Mouse (Mus musculus) stomach, postnatal 0 days (tissue): ENCODE measurements around the gene Gsg1.

Experiments
- CTCF ChIP-seq: IDR thresholded peaks from 2 replicates; pipeline ENCODE4 v1.5.1; 2016; ENCODE audit warnings: antibody characterized with exemption, low read depth, mild to moderate bottlenecking, moderate library complexity
- EP300 ChIP-seq: optimal IDR thresholded peaks from 2 replicates; pipeline ENCODE3; 2016; ENCODE audit warnings: antibody characterized with exemption

- TF ChIP-seq EP300: no peak
- TF ChIP-seq CTCF: no peak
These were observed 56.7 kb downstream of the Gsg1 start for GRCm38 (mm10) chr6:135197446-135197845.
